Mouse (Mus musculus): ENCODE results near the gene Tmed2.

GRCm38 (mm10) chr5:124571068-124571467, 30.6 kb downstream of the Tmed2 start:
- TF ChIP-seq CEBPB (IDR thresholded peaks at IDR 0.05; ENCODE audit: insufficient read depth, poor library complexity, severe bottlenecking), result no peak
- TF ChIP-seq MYOG (IDR thresholded peaks at IDR 0.05; ENCODE audit: control insufficient read depth in 1 of 3, insufficient read depth in 1 of 3, insufficient read length in 2 of 3, low read depth in 2 of 3), result no peak
- TF ChIP-seq POLR2A (IDR thresholded peaks at IDR 0.05; ENCODE audit: insufficient read length, low read depth), result peak; percentile 20
- TF ChIP-seq MAX (IDR thresholded peaks at IDR 0.05; ENCODE audit: low read depth), result no peak
- no peak for TF ChIP-seq MYOD1 (IDR thresholded peaks at IDR 0.05; ENCODE audit: control insufficient read depth in 1 of 3, insufficient read length in 2 of 3, low read depth in 2 of 3)

All from myocyte (in vitro differentiated cells).